Mouse (Mus musculus) frontal cortex, postnatal 10 days (tissue): Measurements from ENCODE around the gene Per1.
"Not testable (repeated sequence)": the region's sequence is repeated elsewhere in the genome, so short reads cannot be mapped to it uniquely, and the experiment has no call there.

Experiments
- DNase-seq, 2 experiments: peaks; one replicate each; pipeline ENCODE4 v3.0.0; 2022; ENCODE audit warnings: low spot score in 2 of 2, mixed read lengths in 1 of 2

The Per1 gene

GRCm38 (mm10) chr11:69080855-69081222 lies 14.2 kb upstream of the Per1 start:
- no peak for DNase-seq

GRCm38 (mm10) chr11:69081613-69082012 lies 13.4 kb upstream of the Per1 start:
- no peak for DNase-seq

DNA sequence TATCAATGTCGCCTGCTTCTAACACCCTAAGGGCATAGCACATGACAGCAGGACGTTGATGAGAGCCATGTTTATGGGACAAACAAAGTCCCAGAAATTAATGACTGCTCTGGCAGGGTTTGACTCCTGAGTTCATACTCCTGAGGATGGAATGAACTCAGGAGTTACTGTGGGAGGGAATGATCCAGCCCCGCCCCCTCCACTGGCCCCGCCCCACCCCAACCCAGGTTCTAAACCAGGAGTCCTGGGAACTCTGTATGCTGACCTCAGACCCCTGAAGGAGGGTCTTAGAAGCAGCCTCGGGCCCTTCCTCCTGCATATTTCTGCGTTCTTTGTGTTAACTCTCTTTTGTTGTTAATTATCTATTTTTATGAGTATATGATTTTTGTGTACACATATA lies 9.4 kb upstream of the Per1 start:
- DNase-seq, result no peak

DNA sequence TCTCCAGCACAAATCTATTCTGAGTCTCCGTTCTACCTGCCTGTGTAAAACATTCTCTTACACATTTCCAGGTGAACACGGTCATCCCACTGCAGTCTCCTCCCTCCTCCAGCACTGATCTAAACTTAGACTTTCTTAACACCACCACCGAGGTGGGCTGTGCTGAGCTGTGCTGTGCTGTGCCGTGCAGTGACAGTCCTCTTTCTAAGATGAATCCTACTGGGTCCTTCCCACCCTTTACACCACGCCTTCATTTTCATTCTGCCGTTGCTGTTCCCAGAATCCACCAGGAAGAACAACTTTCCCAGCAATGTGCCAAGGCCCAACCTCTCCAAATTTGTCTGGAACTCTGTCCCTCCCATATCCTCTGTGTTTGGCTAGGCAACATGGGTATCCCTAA lies 8.6 kb upstream of the Per1 start:
- DNase-seq, result peak in 1 of 2 experiments; percentile 58

- peak in 1 of 2 experiments; percentile 65 for DNase-seq
Measured at GRCm38 (mm10) chr11:69087082-69087481, 7.9 kb upstream of the Per1 start.

GRCm38 (mm10) chr11:69087597-69087996 lies 7.4 kb upstream of the Per1 start:
- DNase-seq, result no peak

DNA sequence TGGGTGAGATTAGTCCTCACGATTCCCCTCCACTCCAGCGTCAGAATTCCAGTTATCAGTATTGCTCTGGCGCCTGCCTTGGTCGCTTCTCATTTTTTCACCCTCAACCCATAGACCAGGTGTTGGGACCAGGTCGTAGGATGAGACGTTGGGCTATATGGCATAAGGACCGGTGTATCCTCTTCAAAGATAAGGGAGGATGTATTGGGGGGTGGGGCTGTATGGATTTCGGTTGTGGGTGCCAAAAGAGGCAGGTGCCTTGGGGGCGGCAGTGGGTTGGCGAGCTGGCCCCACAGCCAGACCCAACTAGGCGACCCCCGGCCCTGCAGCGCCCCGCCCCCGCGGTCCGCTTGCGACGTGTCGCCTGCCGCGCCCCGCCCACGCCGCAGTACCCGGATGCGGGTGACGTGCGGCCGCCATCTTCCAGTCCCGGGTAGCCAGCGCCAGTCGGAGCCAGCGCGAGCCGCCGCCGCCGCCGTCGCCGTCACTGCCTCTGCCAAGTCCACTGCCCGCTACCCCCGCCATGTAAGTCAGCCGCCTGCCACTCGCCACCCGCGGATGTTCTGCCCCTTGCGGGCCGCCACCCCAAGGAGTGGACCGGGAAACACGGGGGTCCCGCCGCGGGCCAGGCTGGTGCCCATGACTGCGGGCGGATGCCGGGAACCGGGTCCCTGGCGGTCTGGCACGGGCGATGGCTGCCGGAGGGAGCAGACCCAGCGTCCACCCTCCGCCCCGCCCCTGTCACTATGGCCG lies 6.7 kb upstream of the Per1 start, which contains the start of gene Vamp2:
TSS of gene Vamp2 (plus strand) at position 388 of the 753 bp plus-strand sequence.
- peak; percentile 92 to 93 for DNase-seq

GRCm38 (mm10) chr11:69088856-69089615 lies 6.0 kb upstream of the Per1 start:
- DNase-seq, result peak in 1 of 2 experiments; percentile 36

GRCm38 (mm10) chr11:69089616-69090290 lies 5.3 kb upstream of the Per1 start:
- peak in 1 of 2 experiments; percentile 35 for DNase-seq

GRCm38 (mm10) chr11:69090367-69090766 lies 4.7 kb upstream of the Per1 start:
- no peak for DNase-seq

GRCm38 (mm10) chr11:69091566-69092385 lies 3.2 kb upstream of the Per1 start:
- DNase-seq, result no peak

DNA sequence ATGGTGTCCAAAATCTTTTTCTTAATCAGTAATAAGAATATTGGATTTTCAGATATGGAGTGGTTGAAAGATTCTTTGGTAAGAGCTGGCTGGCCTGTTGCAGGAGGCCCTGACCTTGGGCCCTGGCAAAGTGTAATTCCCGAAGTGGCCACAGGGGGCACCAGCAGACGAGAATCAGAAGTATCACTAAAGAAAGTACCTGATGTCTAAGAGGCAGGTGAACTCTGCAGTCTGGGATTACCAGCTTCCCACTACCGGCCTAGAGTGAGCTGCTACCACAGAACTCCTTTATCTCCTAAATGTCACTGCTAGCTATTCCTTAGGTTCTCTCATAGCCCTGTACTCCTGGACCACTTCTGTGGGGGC lies 2.6 kb upstream of the Per1 start:
- DNase-seq, result peak; percentile 54 to 76

GRCm38 (mm10) chr11:69092871-69093270 lies 2.1 kb upstream of the Per1 start:
- DNase-seq, result no peak

DNA sequence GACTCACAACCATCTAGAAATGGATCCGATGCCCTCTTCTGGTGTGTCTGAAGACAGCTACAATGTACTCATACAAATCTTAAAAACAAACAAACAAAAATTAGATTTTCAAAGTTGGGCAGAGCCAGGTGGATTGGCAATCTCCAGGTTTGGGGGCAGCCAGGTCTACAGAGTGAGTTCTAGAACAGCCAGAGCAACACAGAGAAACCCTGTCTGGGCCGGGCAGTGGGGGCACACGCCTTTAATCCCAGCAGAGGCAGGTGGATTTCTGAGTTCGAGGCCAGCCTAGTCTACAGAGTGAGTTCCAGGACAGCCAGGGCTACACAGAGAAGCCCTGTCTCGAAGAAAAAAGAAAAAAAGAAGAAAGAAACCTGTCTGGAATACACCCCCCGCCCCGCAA lies 1.2 kb upstream of the Per1 start:
- not testable (repeated sequence) for DNase-seq

- DNase-seq, result peak in 1 of 2 experiments; percentile 29
Measured at GRCm38 (mm10) chr11:69095511-69096231, 654 bp downstream of the Per1 start.

GRCm38 (mm10) chr11:69096360-69096986 lies 1.5 kb downstream of the Per1 start:
- DNase-seq, result no peak

DNA sequence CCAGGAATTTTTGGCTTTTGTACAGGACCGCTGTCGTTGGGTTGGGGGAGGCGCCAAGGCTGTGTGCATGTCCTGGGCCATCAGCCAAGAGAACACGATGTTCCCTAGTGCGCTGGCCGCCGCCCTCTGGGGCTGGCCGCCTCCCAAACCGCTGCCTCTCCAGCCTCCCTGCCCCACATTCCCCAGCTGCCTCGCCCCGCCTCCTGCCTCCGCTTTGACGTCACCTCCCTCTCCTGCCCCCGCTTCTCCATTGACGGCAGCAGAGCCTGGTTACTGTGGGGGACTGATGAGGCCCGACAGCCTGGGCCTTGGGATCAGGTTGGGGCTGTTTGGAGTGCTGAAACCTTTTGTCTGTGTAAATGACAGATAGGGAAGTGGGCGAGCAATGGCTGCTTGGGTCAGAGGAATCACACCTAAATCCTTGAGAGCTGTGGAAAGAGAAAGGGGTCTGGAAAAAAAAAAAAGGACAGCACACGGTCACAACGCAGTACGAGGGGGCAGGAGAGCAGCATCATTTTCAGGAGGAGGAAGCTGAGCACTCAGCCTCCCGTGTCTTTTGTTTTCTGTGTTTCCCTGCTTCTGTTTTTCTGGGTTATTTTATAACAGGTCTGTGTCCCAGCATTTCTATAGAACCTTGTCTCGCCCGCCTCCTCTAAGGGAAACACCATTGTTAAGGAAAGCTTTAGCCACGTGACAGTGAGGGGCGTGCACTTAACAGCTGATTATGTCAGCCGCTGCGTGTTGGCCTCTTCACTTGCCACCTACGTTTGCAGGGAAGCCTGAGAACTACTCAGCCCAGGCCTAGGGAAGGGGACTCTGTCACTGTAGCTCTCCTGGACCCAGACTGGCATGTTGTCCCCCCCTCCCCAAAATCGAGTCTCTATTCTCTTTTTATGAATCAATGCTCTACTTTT lies 2.2 kb downstream of the Per1 start:
- peak; percentile 94 to 97 for DNase-seq

- no peak for DNase-seq
Measured at GRCm38 (mm10) chr11:69098039-69098761, 3.2 kb downstream of the Per1 start.

DNA sequence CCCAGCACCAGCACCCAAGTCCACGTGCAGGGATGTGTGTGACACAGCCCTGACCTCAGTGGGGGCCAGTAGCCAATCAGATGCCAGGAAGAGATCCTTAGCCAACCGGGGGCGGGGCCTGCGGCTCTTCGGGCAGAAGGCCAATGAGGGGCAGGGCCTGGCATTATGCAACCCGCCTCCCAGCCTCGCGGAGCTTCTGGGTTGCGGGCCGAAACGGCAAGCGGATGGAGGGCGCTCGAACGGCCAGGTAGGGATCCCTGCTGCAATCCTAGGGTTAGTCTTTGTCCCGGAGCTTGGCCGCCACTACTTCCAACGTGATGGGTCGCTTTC lies 3.7 kb downstream of the Per1 start:
- peak; percentile 93 to 95 for DNase-seq
